Mouse (Mus musculus): Measurements from ENCODE around the gene Pik3r4. TPM values are rescaled to one million over a fixed set of nuclear protein-coding genes. Genes with fewer than 3 reads are reported as not detected.
"Not testable (repeated sequence)": the region's sequence is repeated elsewhere in the genome, so short reads cannot be mapped to it uniquely, and the experiment has no call there.

Pik3r4 gene
- polyA plus RNA-seq (2016; fragmentation: Nextera tagmentation; extraction: Ambion mirVana), result 22.5 and 22.6 TPM in 2 replicates

DNA sequence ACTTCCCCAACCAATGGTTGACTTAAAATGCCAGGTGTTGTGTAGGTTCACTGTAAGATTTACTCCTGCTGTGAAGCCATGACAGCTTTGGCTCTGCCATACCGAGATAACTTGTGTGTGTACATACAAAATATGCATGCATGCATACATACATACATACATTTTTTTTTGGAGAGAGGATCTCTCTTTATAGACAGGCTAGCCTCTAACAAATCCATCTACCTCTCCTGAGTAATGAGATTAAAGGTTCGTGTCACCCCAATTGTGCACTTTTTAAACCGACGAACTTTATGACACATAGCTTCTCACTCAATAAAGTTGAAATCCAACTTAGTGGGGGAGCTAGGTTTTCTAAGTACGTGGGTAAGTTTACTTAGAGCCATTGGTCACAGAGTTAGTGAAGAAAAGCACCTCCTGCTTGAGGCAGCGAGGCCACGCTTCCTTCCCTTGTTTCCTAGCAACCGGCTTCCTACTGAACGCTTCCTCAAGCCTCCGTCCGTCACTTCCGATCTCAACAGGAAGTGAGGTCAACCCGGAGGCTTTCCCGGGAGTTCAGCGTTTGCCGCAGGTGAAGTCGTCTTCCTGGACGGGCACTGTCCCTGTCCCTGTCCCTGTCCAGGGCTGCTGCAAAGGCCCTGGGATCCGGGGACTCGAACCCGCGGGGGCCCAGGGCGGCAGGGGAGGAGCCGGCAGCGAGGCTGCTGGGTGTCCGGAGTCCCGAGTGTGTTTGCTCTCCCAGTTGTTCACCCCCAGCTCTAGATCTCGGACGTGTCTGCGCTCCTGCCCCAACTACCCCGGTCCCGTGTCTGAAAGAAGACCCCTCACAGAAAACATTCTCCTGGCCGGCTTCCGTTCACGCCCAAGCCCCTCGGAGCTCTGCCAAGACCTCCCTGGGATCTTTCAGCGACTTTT is at the start of gene Pik3r4:
Gene Pik3r4, plus strand, starts transcription at position 519 of the 912 bp plus-strand sequence.
- no peaks in the 10 kb centered on the region for H3K27me3 ChIP-seq (ENCODE audit: insufficient read depth, poor library complexity, severe bottlenecking)
- no peaks in the 10 kb centered on the region for H3K9me3 ChIP-seq
- peaks cover 16% of the 10 kb centered on the region for H3K4me1 ChIP-seq (replicated peaks)
- H3K27ac ChIP-seq, result peak within 1 kb of the TSS; percentile 92
- DNase-seq (ENCODE audit: low spot score), result peak; percentile 85
- 6% methylated on average over 37 of the region's 37 CpGs for WGBS
- H3K36me3 ChIP-seq, result peaks cover 34% of the 10 kb centered on the region
- H3K4me3 ChIP-seq, result peak within 1 kb of the TSS; percentile 98

GRCm38 (mm10) chr9:105598906-105599305 is 43.9 kb upstream of the Pik3r4 start:
- no peak for DNase-seq (ENCODE audit: low spot score)
- H3K27me3 ChIP-seq (ENCODE audit: insufficient read depth, poor library complexity, severe bottlenecking), result no peaks in the 10 kb centered on the region
- no peak overlapping the region for H3K27ac ChIP-seq
- no peaks in the 10 kb centered on the region for H3K9me3 ChIP-seq
- H3K36me3 ChIP-seq, result no peaks in the 10 kb centered on the region
- no peaks in the 10 kb centered on the region for H3K4me1 ChIP-seq (replicated peaks)
- no peak overlapping the region for H3K4me3 ChIP-seq
- 88% methylated on average over 4 of the region's 4 CpGs for WGBS

- no peaks in the 10 kb centered on the region for H3K4me1 ChIP-seq (replicated peaks)
- 93% methylated on average over 15 of the region's 15 CpGs for WGBS
- H3K4me3 ChIP-seq, result no peak overlapping the region
- no peak overlapping the region for H3K27ac ChIP-seq
- no peaks in the 10 kb centered on the region for H3K9me3 ChIP-seq
- H3K27me3 ChIP-seq (ENCODE audit: insufficient read depth, poor library complexity, severe bottlenecking), result no peaks in the 10 kb centered on the region
- no peak for DNase-seq (ENCODE audit: low spot score)
- H3K36me3 ChIP-seq, result no peaks in the 10 kb centered on the region
Measured at GRCm38 (mm10) chr9:105611980-105612771, 30.6 kb upstream of the Pik3r4 start.

GRCm38 (mm10) chr9:105612919-105613318 is 29.9 kb upstream of the Pik3r4 start:
- 88% methylated on average over 7 of the region's 7 CpGs for WGBS
- H3K27me3 ChIP-seq (ENCODE audit: insufficient read depth, poor library complexity, severe bottlenecking), result no peaks in the 10 kb centered on the region
- no peaks in the 10 kb centered on the region for H3K9me3 ChIP-seq
- no peak for DNase-seq (ENCODE audit: low spot score)
- no peaks in the 10 kb centered on the region for H3K4me1 ChIP-seq (replicated peaks)
- no peak overlapping the region for H3K27ac ChIP-seq
- H3K36me3 ChIP-seq, result no peaks in the 10 kb centered on the region
- H3K4me3 ChIP-seq, result no peak overlapping the region

DNA sequence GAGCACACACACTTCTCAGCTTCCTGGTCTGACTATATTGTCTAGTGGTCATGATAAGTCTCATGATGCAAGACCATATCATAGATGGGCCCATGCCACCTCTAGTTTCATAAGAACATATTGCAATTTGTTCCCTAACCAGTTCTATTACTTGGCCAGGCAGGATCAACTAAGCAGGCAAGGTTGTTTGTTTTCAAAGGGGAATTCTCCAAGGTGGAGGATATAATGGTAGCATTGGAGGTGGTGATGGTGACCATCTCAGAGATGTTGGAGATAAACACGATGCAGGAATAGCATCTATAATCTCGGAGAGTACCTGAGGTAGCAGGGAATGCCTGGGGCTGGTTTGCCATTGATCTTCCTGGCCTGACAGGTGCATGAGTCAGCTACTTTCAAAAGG is 26.8 kb upstream of the Pik3r4 start:
- Histone ChIP-seq H3K9me3 (no peaks in the 10 kb centered on the region), H3K4me1 (replicated peaks) (no peaks in the 10 kb centered on the region), H3K27ac (no peak overlapping the region), H3K27me3 (ENCODE audit: insufficient read depth, poor library complexity, severe bottlenecking) (no peaks in the 10 kb centered on the region), H3K4me3 (no peak overlapping the region), H3K36me3 (no peaks in the 10 kb centered on the region)
- WGBS, result 87% methylated on average over 2 of the region's 2 CpGs
- no peak for DNase-seq (ENCODE audit: low spot score)

GRCm38 (mm10) chr9:105617274-105617673 is 25.5 kb upstream of the Pik3r4 start:
- not testable (repeated sequence) for H3K4me3 ChIP-seq; H3K27ac ChIP-seq; H3K27me3 ChIP-seq (ENCODE audit: insufficient read depth, poor library complexity, severe bottlenecking); H3K36me3 ChIP-seq; H3K9me3 ChIP-seq; H3K4me1 ChIP-seq (replicated peaks)
- peak; percentile 57 for DNase-seq (ENCODE audit: low spot score)

DNA sequence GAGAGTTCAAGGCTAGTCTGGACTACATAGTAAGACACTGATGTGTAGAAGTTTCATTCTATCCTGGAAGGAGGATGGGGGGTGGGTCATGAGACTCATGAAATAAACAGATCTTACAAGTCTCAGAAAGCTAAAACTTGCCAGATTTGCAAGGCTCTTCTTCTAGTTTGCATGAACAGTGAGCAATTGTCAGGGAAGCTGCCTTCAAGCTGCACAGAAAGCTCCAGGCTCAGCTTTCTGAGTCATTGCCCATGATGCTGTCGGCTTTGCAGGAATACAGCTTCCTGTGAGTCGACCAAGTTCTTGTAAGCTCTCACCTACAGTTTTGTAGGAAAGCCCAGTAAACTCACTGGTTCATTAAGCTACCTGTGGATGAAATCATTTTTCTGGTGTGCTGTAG is 8.8 kb upstream of the Pik3r4 start:
- Histone ChIP-seq H3K9me3 (no peaks in the 10 kb centered on the region), H3K27me3 (ENCODE audit: insufficient read depth, poor library complexity, severe bottlenecking) (no peaks in the 10 kb centered on the region), H3K4me1 (replicated peaks) (no peaks in the 10 kb centered on the region), H3K36me3 (no peaks in the 10 kb centered on the region), H3K4me3 (no peak overlapping the region), H3K27ac (no peak overlapping the region)
- 93% methylated on average over 2 of the region's 2 CpGs for WGBS
- no peak for DNase-seq (ENCODE audit: low spot score)

DNA sequence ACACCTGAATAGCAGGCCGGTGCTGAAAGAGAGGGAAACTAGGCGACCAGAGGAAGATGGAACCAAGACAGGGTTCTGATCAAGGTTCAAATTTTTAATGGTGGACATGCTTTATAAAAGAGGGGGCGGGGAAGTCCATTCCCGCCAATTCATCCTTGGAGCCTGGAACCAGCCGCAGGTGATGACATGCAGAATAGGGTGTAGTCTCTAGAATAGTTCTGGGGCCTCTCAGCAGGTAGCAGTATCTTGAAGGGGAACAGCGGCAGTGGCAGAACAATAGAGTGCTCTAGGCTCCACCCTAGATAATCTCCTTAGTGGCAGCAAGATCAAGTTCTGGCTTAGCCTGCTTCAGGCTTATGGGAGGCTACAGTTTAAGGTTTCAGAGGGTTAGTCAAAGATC is 1.4 kb upstream of the Pik3r4 start:
- H3K36me3 ChIP-seq, result peaks cover 22% of the 10 kb centered on the region
- H3K4me3 ChIP-seq; H3K27me3 ChIP-seq (ENCODE audit: insufficient read depth, poor library complexity, severe bottlenecking); H3K9me3 ChIP-seq; H3K27ac ChIP-seq; DNase-seq (ENCODE audit: low spot score): not testable (repeated sequence)
- WGBS, result 72% methylated on average over 6 of the region's 6 CpGs
- H3K4me1 ChIP-seq (replicated peaks), result peaks cover 16% of the 10 kb centered on the region

GRCm38 (mm10) chr9:105656189-105656588 is 13.4 kb downstream of the Pik3r4 start:
- no peaks in the 10 kb centered on the region for H3K27me3 ChIP-seq (ENCODE audit: insufficient read depth, poor library complexity, severe bottlenecking)
- H3K27ac ChIP-seq, result no peak overlapping the region
- H3K4me3 ChIP-seq, result no peak overlapping the region
- no peak for DNase-seq (ENCODE audit: low spot score)
- H3K4me1 ChIP-seq (replicated peaks), result no peaks in the 10 kb centered on the region
- WGBS, result 85% methylated on average over 2 of the region's 2 CpGs
- H3K9me3 ChIP-seq, result no peaks in the 10 kb centered on the region
- peaks cover 89% of the 10 kb centered on the region for H3K36me3 ChIP-seq

DNA sequence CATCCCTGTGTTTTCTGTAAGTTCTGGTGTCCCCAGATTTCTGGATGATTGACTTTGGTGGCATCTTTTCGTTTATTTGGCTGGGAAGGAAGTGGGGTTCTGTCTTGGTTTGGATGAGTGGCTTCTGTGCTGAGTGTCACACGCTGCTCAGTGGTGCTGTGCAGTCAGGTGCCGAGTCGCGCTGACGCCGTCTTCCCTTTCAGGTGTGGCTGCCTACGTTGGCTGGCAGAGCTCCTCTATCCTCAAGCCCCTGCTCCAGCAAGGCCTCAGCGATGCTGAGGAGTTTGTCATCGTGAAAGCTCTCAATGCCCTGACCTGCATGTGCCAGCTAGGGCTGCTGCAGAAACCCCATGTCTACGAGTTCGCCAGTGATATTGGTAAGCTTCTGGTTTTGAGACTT is 15.4 kb downstream of the Pik3r4 start:
- Histone ChIP-seq H3K27ac (no peak overlapping the region), H3K36me3 (peaks cover 89% of the 10 kb centered on the region), H3K4me3 (no peak overlapping the region), H3K9me3 (no peaks in the 10 kb centered on the region), H3K27me3 (ENCODE audit: insufficient read depth, poor library complexity, severe bottlenecking) (no peaks in the 10 kb centered on the region), H3K4me1 (replicated peaks) (no peaks in the 10 kb centered on the region)
- no peak for DNase-seq (ENCODE audit: low spot score)
- WGBS, result 94% methylated on average over 12 of the region's 12 CpGs

- Histone ChIP-seq H3K27me3 (ENCODE audit: insufficient read depth, poor library complexity, severe bottlenecking) (no peaks in the 10 kb centered on the region), H3K4me1 (replicated peaks) (no peaks in the 10 kb centered on the region), H3K9me3 (no peaks in the 10 kb centered on the region), H3K36me3 (peaks cover 89% of the 10 kb centered on the region), H3K4me3 (no peak overlapping the region), H3K27ac (no peak overlapping the region)
- 88% methylated on average over 6 of the region's 6 CpGs for WGBS
- DNase-seq (ENCODE audit: low spot score), result no peak
Measured at GRCm38 (mm10) chr9:105659877-105660276, 17.1 kb downstream of the Pik3r4 start.

GRCm38 (mm10) chr9:105665269-105665668 is 22.5 kb downstream of the Pik3r4 start:
- WGBS, result 92% methylated on average over 7 of the region's 7 CpGs
- no peaks in the 10 kb centered on the region for H3K27me3 ChIP-seq (ENCODE audit: insufficient read depth, poor library complexity, severe bottlenecking)
- DNase-seq (ENCODE audit: low spot score), result no peak
- no peaks in the 10 kb centered on the region for H3K9me3 ChIP-seq
- no peaks in the 10 kb centered on the region for H3K4me1 ChIP-seq (replicated peaks)
- H3K4me3 ChIP-seq, result no peak overlapping the region
- peaks cover 93% of the 10 kb centered on the region for H3K36me3 ChIP-seq
- H3K27ac ChIP-seq, result no peak overlapping the region

DNA sequence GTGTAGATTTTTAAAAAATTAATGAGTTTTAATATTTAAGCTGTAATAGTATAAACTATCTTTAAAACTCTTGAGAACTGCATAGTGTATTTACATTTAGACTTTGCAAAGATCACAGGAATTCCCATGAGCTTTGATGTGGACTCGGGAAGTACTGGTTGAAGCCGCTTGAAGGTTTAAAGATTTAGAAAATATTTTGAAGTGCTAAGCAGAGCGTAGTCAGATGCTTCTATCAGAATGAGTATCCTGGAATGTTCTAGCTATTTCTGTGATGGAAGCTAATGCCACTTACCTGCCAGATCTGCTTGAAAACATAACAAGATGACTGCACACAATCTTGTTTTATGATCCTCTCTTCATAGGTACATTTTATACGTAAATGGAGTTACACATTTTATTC is 28.1 kb downstream of the Pik3r4 start:
- no peaks in the 10 kb centered on the region for H3K4me1 ChIP-seq (replicated peaks)
- H3K36me3 ChIP-seq, result peaks cover 80% of the 10 kb centered on the region
- no peak for DNase-seq (ENCODE audit: low spot score)
- no peaks in the 10 kb centered on the region for H3K27me3 ChIP-seq (ENCODE audit: insufficient read depth, poor library complexity, severe bottlenecking)
- H3K9me3 ChIP-seq, result no peaks in the 10 kb centered on the region
- 94% methylated on average over 4 of the region's 4 CpGs for WGBS
- H3K27ac ChIP-seq, result no peak overlapping the region
- no peak overlapping the region for H3K4me3 ChIP-seq

All from hindbrain, embryonic 10.5 days (tissue).